Mouse (Mus musculus): ENCODE measurements around the gene Stim1.

The Stim1 gene

DNA sequence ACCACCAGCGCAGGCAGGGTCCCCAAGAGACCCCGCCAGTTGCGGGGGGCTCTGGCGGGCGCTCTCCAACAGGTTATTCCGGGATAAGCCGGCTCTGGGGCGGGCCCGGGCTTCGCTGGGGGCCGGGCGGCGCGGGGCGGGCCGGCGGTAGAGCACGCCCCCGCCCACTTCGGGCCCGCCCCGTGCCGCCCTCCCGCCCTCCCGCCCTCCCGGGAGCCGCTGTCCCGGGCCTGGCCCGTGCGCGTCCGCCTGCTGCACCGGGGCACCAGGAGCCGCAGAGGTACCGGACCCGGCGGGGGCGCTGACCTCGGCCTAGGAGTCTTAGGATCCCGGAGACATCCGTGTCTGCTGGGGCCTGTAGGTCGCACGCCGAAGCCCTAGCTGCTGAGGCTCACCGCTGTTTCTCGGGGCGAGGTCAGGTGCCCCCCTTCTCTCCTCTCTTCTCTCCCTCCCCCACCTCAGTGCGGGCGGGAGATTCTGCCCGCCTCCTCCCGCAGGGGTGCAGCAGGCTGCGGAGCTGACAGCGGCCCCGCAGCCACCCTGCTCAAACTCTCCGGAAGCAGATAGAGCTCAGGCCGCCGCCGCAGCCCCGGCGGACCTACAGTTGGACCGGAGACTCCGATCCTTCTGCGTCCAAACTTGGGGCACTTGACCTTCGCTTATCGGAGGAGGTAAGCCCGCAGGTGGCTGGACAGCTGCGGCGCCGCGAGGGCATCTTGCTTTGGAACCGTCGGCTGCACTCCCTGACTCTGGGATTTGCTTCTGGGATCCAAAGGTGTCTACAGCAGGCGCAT is at the start of gene Stim1:
Gene Stim1 (plus strand): TSS at position 206 of the 794 bp plus-strand sequence.
- DNase-seq (ENCODE audit: low spot score): peak; percentile 42

DNA sequence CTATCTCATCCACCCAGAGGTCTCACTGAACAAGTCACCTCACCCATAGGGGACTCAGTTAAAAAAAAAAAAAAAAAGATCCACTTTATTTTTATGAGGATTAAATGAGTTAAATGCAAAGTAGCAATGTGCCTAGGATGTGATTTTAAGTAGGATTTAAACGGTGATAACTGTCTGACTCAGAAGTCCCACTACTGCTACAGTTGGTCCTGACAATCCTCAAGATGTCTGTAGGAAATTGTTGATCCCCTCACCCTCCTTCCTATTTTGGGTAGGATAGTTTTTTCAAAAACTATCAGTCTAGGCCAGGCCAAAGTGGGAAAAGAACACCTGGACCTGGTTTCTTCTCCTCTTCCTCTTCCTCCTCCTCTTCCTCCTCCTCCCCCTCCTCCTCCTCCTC is 45.7 kb upstream of the Stim1 start:
- no peak for DNase-seq (ENCODE audit: low spot score)

DNA sequence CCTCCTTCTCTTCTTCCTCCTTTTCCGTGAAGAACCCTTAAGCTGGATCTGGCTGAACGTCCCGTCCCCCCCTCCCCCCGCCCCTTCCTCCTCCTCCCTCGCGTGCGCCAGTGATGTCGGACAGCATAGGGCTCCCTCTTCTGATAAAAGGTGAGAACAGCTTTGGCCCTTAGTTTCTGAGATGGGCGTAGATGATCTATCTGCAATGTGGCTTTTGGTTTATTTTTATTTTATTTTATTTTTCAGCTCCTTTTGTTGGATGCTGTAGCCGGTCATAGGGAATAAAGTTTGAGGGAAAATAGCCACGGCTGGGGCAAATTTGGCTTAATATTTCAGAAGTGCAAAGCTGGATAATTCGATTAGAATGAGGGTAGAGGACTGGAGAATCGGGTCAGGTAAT is 45.3 kb upstream of the Stim1 start:
- DNase-seq (ENCODE audit: low spot score): no peak

DNA sequence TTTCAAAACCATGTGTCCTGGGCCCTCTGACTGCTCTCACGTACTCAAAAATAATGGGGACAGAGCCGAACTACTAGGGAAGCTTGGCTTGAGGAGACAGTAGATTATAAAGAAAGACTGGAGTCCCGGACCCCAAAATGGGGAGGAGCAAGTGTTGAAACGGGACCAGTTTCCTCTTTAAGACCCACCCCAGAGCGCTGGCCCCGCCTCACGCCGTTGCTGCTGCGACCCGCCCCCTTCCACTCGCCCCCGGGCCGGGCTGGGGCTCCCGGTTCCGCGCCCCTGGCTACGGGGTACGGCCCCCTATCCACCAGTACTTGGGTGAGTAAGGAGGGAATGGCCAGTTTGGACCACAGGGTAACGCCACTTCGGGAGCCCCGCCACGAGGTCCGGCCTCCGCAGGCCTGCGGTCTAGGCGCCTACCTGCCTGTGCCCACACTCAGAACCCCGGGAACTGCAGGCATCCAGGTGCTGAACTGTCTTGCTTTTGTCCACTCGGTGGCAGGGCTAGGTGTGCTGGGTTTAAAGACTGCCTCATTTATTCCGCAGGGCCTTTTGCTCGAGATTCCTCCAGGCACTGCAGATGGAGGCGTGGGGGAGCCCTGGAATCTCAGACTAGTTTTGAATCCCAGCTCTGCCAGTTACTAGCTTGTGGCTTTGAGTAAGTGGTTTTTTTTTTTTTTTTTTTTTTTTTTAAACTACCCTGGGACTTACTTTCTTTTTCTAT is 44.6 kb upstream of the Stim1 start:
- DNase-seq (ENCODE audit: low spot score): peak; percentile 49

DNA sequence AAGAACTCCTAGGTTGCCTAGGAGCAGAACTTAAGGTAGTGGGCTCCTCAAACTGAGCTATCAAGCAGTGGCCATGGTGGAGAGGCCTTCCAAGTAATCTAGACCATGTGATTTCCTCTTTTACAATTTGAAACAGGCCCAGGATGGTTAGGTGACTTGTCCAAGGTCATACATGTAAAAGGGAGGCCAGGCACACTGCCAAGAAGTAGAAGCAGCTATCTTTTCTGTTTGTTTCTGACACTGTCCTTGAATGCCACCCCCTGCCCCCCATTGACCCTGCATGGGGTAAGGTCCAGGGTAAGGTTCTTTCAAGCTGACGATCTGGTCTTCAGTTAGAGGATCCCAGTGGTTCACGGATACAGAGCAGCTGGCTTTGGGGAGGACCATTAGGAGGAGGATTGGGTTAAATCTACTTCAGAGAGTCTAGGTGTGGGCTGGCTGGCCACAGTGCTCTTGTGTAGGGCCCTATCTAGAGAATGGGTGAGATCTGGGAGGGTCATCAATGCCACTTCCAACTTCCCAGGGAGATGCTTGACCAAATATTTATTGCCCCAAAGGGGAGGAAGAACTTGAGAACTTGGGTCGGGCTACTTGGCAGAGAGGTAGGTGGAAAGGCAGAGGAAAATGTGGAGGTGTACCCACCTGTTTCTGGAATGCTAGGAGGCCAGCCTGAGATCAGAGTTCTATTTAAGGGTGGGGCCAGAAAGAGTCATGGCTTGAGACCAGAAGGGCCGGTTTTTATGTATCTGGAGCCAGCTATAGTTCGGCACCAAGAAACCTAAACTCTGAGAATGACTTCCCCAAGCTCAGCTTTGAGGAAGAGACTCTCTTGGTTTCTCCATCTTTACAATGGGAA is 43.5 kb upstream of the Stim1 start:
- no peak for DNase-seq (ENCODE audit: low spot score)

DNA sequence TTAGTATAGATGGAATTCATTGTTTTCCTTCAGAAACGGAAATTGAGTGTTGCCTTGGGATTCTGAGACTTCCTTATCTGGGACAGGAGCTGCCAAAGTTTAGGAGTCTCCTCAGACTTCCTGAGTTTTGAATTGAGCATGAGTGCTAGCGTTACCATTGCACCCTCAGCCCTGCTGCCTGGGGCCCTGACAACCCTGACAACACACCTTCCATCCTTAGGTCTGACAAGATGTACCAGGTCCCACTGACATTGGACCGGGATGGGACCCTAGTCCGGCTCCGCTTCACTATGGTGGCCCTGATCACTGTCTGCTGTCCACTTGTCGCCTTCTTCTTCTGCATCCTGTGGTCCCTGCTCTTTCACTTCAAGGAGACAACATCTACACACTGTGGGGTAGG is 41.6 kb upstream of the Stim1 start:
- no peak for DNase-seq (ENCODE audit: low spot score)

DNA sequence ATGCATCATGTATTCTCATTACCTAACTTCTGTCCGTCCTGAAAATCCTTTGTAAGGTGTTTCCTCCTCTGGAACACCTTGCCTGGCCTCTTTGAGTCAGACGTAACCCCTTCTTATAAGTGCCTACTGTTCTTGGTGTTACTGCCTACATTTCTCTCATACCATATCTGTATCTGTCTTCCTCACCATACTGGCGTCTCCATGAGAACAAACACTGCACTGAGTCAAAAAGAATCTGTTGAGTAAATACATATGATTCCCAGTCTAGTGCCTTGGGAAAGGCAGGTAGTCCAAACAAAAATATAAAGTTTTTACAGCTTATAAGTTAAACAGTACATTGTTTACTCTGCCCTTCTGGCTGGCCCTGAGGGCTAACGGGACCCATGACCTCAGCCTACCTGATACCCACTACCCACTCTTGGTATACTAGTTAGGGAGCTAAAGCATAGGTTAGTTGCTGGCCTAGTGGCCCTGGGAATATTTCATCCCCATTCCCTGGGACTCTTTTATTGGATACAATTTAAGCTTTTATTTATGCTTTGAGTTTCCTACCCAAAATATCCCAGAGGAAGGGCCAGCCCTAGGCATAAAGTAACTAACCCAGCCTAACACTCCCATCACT is 39.4 kb upstream of the Stim1 start:
- DNase-seq (ENCODE audit: low spot score): no peak

DNA sequence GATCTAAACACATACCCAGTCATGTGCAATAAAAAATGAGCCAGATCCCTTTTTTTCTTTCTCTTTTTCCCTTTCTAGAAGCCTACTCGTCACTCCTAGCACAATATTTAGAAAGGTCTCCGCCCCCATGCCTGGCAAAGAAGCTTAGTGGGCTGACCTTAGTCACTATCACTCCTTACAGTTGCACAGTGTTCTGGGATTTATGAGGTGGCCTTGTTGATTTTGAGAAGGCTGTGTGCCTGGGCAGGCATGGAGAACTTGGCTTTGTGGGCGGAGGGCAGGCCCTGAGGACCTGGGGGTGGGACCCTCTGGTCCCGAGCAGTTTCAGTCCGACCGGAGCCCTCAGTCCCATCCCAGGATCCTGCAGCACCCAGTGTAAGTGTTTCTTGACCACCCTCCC is 37.8 kb upstream of the Stim1 start:
- no peak for DNase-seq (ENCODE audit: low spot score)

DNA sequence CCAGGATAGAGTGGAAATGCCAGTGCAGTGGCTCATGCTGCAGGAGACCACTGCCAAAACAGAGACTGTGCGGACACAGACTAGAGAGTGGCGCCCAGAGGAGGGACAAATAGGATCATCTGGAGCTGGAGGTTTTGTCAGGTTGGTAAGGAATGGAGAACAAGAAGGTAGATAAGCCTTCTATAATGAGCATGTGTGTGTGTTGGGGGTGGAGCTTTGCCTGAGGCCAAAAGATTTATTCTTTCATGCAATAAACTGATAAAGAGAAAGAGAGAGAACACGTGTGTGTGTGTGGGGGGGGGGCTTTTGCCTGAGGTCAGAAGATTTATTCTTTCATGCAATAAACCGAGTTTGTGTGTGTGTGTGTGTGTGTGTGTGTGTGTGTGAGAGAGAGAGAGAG is 34.5 kb upstream of the Stim1 start:
- DNase-seq (ENCODE audit: low spot score): no peak

DNA sequence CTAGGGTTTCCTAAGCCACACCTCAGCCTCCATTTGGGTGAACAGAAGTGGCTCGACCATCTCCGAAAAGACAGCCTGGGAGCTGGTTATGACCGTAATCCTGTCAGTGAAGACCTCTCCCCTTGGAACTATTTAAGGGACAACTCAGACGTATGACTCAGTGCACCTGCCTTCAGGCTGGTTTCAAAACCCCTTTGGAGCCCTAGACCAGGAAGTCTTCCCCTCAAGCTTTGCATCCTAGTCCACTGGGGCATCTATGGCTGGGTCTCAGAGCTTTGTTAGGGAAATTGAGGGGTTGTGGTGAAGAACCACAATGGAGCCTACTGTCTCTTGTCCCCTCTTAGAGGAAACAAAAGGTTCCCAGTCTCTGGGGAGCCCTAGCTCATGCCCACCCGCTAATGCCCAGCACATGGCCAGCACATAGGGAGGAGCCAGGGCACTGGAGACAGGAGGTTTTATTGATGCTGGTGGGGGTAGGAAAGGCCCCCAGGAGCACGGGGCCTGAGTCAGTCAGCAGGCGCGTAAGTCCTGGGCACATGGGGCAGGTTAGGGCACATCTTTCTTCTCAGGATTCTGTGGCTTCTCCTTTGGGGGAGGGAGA is 28.8 kb upstream of the Stim1 start:
- DNase-seq (ENCODE audit: low spot score): no peak

DNA sequence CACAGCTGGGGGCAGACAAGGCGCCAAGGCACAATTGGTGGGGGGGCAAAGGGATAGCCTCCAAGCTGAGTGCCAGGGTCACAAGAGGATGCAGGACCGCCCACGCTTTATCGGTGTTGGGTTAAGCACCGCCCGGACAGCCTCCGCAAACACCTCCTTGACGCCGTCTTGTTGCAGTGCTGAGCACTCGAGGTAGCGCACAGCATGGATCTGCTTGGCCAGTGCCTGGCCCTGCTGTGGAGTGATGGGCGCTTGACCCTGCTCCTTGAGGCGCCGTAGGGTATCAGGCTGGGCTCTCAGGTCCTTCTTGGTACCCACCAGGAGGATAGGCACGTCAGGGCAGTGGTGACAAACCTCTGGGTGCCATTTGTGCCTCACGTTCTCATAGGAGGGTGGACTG is 28.0 kb upstream of the Stim1 start:
- DNase-seq (ENCODE audit: low spot score): no peak

DNA sequence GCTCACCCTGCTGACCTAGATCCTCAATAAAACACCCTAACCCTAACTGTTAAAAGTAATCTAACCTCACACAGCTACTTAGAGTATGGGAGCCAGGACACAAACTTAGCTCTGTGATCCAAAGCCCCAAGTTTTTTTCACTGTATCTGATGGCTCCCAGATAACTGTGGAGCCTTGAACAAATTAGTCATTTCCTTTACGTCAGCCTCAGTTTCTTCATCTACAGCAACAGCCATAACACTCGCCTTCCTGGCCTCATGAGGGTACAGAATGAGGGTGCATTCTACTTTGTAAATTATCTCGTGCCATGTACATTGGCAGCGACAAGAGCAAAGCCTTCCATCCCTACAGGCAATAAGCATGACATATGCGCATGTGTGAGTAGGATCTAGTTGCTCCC is 25.2 kb upstream of the Stim1 start:
- no peak for DNase-seq (ENCODE audit: low spot score)

DNA sequence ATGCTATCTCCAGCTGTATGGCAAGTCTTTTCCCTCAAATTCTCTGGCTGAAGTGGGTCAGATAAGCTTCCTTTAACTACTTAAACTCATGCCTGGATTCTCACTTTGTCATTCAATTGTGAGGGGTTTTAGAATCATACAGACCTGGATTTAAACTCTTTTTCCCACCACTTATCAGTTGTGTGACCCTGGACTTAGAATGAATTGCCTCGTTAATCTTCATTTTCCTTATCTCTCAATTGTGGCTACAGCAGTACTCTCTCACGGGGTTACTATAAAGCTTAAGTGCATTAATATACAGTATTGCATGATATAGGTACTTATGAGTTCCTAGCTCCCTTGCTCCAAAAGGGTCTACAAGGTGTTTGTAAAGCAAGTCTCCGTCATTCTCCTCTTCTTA is 24.7 kb upstream of the Stim1 start:
- no peak for DNase-seq (ENCODE audit: low spot score)

DNA sequence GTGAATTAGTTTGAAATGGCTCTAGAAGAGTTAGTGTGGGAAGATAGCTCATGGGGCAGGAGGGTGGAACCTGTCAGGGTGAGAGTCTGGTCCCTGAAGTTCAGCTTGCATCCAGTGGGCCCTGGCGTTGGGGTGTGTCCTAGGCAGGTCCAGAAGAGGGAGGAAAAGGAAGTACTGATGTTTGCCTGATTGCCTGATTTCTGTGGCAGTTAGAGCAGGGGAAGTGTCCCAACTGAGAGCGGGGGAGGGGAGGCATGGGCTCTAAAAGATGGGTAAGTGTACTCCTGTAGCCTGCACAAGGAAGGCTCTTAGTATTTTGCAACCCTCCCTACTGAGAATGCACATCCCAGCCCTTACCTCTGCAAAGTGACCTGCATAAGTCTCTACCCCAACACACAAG is 23.7 kb upstream of the Stim1 start:
- no peak for DNase-seq (ENCODE audit: low spot score)

DNA sequence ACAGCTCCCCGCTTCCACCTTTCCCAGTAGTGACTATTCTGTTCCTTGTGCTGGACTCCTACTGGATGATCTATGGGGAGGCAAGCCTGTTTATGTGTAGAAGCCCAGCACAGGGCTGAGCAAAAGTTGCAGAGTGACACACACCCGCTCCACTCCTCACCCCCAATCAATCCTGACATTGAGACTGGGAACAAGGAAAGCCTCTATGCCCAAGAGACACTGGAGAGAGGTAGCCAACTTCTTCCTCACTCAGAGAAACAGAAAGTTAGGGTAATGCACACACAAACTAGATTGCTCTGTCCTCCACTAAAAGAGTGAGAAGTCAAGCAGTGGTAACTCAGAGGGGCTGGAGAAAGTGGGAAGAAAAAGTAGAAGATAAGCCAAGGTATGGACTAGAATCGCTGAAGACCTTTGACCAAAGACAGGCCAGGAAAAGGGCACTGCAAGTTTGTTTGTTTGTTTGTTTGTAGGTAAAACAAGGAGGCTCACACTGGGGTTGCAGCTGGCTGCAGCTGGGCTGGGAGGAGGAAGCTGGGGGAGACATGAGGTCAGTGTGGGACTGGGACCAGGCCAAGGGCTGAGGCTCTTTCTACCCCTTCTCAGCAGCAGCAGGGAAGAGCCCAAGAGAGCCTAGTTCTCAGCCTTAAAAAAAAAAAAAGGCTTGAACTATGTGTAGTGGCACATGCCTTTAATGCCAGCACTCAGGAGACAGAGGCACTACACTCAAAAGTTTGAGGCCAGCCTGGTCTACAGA is 22.6 kb upstream of the Stim1 start:
- DNase-seq (ENCODE audit: low spot score): no peak

DNA sequence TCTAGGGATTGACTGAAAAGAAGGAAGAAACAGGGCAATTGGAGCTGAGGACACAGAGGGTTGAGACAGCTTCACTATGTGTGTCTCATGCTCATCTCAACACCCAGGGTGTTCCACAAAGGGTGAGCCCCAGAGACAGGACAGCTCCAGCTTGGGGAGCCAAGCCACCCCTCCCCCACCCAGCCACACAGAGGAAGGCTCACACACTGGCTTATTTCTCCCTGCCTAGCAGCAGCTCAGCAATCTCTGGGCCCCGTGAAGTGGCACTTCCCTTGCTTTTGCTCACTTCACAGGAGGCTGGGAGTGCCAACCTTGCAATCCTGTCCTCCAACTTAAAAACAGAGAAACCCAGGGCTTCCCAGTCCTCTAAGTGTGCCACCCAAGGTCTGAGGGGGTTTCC is 21.8 kb upstream of the Stim1 start:
- no peak for DNase-seq (ENCODE audit: low spot score)

DNA sequence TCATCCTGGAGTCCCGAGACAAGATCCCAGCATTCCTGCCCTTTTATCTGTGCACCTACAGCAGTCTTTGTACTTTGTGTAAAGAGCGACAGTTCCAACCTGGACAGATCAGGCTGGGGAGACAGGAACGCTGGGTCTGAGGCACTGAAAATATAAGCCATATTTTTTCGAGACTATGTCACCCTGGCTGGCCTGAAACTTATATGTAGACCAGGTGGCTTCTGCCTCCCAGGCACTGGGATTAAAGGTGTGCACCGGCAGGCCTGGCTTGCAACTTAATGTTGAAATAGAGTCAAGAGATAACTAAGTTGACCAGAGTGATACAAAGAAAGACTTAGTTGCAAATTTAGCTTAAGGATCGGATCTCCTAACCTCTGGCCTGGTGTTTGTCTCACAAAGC is 21.3 kb upstream of the Stim1 start:
- no peak for DNase-seq (ENCODE audit: low spot score)

DNA sequence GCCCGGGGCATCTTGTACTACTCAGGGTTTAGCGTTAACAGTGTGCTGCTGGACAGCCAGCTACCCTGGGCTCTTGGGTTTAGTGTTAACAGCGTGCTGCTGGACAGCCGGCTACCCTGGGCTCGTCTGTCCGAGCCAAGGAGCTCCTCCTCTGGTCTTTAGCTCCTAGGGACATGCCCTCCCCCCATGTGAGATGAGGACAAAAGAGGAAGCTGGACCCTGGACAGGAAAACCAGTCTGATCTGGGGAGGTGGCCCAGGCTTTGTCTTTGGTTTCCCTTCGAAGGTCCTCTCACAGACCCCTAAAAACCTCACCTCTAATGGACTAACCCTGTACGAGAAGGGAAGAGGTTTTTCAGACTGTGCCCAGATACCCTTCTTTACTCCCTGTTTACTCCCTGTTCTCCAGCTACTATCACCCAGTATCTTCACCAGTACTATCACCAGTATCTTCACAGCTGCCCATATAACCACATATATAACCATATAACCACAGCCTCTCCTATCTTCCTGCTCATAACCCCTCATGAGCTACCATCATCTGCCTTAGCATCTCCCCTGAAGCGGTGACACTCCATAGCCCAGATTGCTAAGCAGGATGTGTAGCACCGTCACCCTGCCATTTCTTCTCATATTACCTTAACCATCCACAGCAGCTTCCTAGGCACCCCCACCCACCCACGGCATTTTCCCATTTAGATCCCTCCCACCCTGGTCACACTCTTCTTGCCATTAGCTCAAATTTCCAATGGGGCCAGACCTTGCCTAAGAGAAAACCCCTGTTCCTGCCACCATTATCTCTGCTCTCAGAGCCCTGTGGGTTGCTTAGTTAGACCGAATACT is 20.4 kb upstream of the Stim1 start:
- no peak for DNase-seq (ENCODE audit: low spot score)

DNA sequence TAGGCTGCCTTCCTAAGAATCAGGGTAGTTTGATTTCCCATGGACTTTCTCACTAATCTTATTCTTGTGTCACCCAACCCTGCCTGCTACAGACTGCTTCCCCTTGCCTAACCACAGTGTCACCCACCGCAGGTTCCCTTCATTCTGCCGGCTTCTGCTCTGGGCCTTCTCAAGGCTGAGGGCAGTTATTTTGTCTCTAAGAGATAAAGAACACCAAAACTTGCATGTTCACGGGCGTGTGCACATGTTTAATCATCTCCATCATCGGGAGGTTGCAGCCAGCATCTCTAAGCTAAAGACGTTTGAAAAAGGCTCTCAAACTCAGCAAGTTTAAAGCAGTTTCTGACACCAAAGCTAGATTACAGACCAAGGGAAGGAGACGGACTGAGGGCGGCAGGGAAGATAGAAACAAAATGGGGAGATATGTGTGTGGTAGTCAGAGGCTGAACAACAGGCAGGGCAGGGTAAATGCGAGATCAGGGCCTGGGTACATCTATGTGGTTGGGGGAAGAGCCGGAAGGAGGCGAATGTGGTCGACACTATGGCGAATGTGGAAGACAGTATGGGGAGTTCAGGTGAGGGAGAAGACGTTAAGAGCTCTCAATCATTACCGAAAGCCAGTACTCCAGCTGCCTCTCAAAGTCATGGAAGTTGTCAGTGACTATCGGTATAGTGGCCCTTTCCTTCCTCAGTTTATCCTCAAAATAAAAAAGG is 18.8 kb upstream of the Stim1 start:
- DNase-seq (ENCODE audit: low spot score): no peak

DNA sequence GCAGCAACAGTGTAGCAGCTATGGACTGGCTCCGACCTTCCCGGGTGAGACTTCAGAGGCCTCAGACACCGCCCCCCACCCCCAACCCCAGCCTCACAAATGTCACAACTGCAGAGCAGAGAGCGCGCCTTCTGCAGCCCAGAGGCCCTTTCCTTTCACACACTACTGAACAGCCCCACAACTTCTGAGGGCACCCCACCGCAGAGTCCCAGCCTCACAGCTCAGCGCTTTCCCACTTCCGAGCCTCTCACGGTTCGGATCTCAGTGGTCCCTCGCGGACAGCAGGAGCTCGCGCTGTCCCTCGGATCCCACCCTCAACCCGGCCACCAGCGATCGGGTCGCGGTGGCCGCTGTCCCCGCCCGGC is 18.1 kb upstream of the Stim1 start:
- DNase-seq (ENCODE audit: low spot score): no peak

All from ovary, postnatal 14 days (tissue).